Mouse (Mus musculus) spleen, postnatal 36 days (tissue): ENCODE data around the gene Cdh15.

ENCODE experiments used
- DNase-seq, 2 experiments: peaks; one replicate each; pipeline ENCODE4 v3.0.0; 2022; ENCODE audit warnings: low spot score in 2 of 2, mixed read lengths in 1 of 2

Gene Cdh15

DNA sequence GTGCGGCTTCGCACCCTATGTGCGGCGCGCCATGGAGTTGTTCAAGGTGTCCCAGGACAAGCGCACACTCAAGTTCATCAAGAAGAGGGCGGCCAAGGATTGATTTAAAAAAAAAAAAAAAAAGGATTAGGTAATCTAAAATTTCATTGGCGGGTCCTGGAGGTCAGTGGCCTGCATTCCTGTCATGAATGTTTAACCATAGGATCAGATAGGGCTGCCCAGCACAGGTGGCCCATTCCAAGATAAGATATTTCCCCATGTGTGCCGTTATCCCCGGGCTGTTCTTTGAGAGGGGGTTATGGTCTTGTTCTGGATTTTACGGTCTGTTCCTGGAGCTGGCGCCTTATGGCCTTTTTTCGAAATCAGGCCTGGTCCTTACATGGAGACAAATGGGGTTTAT lies 11.1 kb upstream of the Cdh15 start:
- DNase-seq = no peak

DNA sequence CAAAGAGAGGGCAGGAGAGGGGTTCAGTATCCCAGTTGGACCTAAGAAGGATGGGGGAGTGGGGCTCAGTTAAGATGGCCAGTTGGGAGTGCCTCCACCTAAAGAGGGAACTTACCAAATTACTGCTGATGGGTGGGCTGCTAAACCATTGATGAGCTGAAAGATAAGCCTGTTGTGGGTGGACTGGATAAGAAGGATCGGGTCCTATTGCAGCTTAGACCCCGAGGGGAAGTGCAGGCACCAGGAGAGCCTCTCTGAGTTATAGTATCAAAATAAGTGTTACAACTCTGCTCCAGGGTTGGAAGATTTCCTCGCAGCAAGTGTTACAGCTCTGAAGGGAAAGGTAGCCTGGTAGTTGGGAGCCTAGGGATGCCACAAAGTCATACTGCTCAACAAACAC lies 3.6 kb upstream of the Cdh15 start:
- DNase-seq = no peak

DNA sequence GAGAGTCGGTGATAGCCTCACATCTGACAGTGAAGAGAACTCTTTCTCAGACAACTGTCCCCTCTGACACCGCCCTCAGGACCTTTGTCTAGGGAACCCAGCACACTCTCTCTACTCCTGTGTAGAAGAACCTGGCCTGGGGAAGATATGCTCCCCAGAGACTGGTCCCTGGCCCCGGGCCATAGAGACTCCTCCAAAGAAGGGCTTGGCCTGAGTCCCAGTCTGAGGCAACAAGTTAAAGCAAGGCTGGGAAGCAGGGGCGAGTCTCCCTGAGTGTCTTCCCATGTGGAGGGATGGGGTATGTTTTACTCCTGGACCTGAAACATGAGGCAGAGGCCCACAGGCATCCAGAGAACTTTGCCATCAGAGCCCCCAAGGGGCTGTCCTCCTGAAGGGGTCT lies 2.1 kb upstream of the Cdh15 start:
- no peak for DNase-seq

DNA sequence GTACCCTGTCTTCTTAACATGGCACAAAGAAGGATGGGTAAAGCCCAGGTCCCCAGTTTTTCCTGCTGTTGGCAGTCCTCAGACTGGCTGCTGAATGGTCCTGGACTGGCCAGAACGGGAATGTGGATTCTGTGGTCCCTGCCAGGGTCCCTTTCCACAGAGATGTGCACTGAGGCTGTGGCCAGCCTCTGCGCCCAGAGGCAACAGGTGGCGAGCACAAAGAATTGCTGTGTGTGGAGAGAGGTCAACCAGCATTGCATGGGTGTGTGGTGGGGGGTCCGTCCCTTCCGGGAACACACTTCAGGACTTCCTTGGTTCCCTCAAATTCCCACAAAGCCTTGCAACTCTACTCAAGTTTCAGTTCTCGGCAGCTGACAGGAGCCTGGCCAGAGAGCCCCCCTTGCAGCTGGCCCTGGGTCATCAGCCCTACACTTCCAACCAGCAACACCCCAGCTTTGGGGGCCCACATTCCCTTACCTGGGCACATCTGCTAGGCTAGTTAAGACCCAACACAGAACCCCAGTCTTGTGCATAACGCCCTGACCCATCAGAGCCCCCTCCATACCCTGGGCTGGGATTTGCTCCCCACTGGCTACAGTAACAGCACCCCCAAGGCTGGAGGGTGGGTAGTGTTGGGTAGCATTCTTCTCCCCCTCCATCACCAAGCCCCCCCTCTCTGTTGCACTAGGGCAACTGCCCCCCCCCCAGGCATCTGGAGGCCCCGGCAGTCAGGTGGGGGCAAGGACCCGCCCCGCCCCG lies 1.6 kb downstream of the Cdh15 start:
- DNase-seq = no peak

DNA sequence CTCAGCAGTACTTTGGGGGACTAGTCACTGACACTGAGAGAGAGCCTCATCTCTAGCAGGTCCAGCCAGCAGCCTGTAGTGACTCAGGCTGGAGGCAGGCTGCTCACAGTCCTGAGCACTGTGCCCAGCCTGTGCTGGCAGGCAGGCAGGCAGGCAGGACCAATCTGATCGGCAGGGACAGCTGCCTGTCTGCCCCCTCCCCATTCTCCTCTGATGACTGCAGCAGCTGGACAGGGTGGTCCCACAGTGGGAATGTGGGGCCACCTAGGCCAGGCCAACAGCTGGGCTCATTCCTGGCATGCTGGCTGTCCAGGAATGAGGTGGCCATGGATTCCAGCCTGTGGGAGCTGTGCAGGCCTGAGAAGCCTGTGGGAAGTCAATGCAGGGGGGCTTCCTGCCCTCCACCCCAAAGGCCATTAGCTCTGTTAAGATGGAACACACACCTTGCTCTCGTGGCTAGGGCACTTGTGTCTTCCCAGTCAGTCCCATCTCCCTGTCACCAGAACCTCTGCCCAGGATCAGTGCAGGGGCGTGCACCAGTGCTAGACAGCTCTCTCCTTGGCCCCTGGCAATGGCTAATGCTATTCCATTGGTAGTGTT lies 3.0 kb downstream of the Cdh15 start:
- no peak for DNase-seq

DNA sequence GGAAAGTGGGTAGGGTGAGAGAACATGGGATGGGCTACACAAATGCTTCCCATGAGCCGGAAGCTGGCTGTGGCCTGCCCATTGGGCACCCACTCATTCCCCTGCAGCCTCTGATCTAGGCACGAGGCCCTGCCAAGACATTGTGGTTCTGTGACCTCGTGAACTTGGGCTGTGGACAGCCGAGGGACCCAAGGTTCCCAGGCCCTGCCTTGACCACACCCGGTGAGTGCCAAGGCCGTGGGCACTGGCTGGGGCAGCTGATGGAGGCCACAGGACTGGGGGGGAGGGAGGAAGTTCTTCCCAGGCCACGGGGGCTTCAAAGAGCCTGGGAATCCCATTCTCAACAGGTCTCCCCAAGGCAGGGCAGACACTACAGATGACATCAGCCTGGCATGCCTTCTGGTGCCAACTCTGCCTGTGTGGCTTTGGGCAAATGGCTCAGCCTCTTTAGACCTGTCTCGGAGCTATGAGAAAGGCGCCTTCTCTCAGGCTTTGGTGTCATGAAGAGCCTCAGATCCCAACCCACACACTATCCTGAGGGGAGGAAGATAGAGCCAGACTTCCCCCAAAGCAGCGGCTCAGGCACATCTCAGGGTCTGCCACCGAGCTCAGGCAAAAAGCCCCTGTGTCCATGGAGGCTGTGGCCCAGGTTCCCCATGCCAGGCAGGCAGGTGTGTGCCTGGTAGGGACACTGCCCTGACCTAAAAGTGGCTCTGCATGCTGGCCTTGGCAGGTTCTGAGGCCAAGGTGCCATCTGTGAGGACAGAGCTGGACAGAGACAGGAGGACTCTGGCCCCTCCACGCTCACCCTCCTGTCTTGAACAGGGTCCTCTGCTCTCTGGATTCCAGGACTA lies 4.2 kb downstream of the Cdh15 start:
- no peak for DNase-seq

DNA sequence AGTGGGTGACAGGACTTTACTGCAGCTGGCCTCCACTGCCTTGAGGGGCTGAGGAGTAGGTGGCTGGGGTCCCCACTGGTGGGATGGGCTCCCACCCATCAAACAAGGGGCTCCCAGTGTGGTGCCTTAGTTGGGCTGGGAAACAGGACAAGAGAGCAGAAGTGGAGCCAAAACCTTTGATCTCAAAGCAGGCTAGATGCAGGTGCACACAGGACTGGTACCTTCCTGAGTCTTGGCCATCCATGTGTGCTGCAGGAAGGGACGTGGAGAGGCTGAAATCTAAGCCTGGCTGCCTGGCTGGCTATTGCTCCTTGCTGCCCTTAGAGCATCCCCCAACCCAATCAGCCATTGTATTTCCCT lies 4.8 kb downstream of the Cdh15 start:
- no peak for DNase-seq

DNA sequence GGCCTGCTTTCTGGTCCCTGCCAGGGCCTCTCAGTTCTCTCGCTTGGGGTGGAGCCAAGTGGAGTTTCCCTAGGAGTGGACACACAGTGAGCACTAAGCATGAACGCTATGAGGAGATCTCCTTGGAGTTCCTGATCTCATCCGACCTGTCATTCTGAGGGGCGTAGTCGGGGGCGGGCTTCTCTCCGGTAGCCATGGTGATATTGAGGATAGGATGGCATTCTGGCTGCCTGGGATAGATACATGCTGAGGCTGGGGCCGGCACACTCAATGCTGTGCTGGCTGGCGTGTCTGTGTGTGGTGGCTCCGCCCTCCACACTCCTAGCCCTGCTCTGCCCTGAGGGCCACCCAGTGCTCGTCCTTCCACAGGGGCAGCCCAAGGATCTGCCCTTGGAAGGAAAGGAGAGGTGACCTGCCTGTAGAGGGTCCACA lies 5.6 kb downstream of the Cdh15 start:
- no peak for DNase-seq

DNA sequence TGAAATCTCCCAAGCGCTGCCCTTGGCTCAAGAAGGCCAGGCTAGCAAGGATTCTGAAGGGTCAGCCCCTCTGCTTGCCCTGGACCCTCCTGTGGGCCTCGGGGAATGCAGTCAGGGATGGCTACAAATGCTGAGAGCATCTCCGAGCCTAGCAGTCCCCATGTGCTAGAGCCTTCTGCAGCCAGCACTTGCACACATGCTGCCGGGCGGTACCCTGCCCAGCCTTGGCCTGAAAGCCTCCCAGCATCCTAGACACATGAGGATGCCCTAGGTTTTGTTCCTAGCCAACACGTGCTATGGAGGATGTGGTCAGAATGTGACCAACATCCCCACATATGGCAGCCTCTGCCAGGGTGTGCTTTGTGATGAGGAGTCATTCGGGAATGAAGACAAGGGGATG lies 6.6 kb downstream of the Cdh15 start:
- no peak for DNase-seq

DNA sequence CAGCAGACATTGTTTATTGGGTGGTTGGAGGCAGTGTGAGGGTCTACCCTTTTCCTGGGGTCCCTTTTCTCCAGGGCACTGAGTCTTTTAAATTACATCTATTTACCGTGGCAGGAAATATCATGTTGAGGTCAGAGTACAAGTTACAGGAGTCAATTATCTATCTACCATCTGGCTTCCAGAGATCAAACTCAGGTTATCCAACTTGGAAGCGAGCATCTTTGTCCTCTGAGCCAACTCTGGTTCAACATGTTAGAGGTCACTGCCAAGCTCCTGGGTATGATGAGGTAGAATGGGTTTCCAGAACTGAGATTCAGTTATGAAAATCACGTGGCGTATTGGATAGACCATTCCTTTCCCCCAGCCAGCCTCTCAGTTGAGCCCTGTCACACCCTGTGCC lies 7.4 kb downstream of the Cdh15 start:
- DNase-seq = no peak

DNA sequence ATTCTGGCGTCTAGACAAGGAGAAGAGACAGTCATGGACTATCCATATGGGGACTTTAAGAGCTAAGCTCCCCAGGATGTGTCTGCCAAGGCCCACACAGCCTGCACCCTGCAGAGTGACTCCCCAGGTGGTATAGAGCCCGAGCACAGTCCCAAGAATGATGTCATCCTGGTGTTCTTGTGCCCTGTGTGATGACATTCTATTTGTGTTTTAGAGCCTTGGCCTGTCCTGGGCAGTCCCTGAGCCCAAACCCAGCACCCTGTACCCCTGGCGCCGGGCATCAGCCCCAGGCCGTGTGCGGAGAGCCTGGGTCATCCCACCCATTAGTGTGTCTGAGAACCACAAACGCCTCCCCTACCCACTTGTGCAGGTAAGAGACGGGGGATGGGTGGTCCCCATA lies 8.5 kb downstream of the Cdh15 start:
- no peak for DNase-seq

DNA sequence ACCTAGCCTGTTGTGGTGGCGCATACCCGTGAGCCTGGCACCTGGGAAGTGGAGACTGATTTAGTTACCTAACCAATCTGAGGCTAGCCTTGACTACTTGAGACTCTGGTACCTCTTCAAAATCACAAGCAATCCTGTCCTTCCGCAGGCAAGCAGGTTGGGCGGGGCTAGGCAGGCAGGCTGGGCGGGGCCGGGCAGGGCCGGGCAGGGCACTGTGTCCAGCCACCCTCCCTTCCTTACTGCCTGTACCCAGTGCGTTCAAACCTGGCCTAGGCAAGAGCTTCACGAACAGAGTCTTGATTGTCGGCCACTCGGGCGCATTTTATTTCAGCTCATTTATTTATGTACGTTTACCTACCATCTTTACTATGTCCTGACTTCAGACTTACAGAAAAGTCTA lies 12.1 kb downstream of the Cdh15 start:
- DNase-seq = no peak

DNA sequence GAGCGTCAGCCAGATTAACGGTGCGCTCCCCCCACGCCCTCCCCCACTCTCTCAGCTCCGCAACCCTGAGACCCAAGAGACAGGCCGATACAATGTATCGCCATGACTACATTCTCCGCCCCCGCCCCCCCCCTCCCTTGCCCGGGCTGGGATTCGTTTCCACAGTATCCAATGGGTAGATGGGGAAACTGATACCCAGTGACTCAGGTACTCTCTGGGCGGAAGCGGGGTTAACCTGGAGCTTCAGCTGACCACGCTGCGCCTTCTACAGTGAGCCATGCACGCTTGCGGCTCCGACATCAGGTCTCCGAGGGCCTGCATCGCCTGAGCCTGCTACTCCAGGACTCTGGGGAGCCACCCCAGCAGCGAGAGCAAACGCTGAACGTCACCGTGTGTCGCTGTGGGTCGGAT lies 17.0 kb downstream of the Cdh15 start:
- DNase-seq = no peak

DNA sequence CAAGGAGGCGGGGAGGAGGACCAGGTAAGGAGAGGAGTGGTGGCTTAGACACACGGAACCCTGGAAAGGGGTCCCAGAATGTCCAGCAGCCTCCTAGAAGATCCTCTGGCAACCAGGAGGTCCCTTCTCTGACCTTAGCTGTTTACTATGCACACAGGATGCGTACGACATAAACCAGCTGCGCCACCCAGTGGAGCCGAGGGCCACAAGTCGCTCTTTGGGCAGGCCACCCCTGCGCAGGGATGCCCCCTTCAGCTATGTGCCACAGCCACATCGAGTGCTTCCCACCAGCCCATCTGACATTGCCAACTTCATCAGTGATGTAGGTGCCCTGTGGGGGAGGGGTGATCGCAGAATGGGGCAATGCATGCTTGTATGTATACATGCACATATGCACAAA lies 17.7 kb downstream of the Cdh15 start:
- DNase-seq = peak in 1 of 2 experiments; percentile 25

DNA sequence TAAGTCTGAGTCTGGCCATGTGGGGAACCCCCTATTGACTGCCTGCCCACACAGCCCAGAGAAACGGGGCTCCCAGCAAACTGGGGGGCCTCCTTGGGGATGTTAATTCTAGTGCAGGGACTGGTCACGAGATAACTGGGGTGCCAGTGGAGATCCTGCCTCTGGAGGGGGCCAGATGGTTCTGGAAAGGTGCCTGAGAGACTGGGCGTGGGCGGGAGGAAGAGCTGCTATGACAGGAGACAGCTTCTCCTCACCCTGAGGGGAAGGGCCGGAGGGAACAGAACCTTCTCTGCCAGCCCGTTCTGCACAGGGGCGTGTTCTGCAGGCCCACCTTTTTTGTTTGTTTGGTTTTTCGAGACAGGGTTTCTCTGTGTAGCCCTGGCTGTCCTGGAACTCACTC lies 18.5 kb downstream of the Cdh15 start:
- DNase-seq = no peak

DNA sequence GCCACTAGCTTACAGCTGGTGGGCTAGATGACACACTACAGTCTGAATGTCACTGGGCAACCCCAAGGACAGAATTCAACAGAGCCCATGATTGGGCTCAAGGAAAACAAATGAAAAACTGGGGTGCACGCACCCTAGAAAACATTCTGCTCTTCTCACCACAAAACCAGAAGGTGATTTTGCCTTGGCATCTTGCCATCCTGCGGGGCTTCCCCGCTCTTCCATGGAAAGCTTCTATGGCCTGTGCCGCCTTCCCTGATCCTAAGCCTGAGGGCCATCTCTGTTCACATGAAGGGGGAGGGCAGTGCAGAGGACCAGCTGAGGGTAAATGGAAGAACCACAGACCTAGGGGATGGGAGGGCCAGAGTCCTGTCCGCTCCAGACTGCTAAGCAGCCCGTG lies 20.2 kb downstream of the Cdh15 start:
- no peak for DNase-seq

DNA sequence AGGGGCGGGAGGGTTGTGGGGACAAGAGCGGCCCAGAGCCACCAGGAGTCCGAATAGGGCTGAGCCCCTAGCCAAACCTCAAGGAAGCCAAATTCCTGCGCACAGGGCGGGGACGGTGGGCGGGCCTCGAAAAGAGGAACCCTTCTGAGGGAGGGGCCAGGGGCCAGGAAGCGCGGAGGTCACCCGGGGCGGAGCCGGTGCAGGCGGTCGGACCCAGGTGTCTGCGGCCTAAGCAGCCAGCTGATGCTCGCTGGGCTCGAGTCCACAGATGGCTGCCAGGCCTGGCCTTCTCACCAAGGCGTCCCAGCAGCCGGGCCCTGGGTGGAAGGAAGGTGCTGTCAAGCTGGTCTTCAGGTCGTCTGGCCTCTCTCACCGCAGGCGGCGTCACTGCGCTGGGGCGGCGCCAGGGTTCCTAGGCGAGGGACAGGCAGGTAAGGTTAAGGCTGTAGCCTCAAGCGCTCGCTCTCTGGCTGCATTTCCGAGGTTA lies 22.7 kb downstream of the Cdh15 start:
- peak; percentile 93 for DNase-seq

DNA sequence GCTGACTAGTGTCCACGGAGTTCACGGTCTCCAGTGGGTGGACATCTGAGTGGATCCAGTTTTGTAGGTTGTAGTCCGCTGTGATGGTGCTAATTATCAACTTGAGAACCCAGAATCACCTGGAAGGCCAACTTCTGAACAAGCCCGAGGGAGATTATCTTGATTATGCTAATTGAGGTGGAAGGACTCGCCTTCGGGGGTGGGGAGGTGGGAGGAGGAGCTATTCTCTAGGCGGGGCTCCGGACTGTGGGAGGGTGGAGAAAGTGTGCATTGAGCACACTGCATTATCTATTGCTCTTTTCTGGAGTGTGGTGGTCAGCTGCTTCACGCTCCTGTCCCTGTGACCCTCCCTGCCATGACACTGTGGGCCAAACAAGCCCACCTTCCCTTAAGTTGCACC lies 23.9 kb downstream of the Cdh15 start:
- no peak for DNase-seq

DNA sequence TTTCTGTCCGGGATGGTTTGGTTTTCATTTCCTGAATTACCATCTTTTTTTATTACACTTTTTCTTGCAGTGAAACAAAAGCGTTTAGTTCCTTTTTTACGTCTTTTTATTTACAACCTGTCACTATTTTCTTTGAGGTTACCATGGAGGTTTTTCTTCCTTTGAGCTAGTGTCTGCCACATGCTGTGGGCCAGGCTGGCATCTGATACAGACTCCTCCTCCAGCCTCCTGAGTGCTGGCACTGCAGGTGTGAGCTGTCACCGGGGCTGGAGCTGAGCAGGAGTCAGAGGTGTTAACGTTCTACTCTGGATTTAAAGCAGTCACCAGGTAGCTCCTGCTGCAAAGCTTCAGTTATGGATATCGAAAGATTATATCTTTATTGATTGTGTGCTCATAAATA lies 25.4 kb downstream of the Cdh15 start:
- DNase-seq = peak in 1 of 2 experiments; percentile 27

DNA sequence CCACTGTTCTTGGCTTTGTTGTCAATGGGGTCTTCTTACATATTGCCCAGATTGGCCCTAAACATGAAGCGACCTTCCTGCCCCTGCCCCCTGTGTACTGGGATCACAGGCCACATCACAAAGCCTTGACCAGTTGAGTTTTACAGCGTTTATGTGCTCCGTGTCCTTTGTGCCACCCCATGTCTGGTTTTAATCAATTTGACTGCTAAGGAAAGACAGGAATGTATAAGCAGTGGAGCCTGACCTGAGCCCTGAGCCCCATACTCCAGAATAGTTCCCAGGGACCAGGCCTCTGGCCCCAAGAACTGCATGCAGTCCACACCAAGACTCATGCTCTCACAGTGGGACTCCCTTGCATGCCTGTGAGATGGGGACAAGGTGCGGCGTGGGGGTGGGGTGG lies 27.4 kb downstream of the Cdh15 start:
- no peak for DNase-seq

DNA sequence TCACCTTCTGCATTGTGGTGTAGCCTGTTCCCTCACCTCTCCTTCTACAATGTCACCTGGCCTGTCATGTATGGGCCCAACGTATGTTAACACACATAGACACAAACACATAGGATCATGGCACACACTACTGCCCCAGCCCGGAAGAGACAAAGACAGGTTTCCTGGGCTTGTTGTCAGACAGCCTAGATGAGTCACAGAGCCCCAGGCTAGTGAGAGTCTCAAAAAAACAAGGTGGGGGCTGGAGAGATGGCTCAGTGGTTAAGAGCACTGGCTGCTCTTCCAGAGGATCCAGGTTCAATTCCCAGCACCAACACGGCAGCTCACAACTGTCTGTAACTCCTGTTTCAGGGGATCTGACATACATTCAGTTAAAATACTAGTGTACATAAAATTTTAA lies 30.5 kb downstream of the Cdh15 start:
- DNase-seq = no peak

DNA sequence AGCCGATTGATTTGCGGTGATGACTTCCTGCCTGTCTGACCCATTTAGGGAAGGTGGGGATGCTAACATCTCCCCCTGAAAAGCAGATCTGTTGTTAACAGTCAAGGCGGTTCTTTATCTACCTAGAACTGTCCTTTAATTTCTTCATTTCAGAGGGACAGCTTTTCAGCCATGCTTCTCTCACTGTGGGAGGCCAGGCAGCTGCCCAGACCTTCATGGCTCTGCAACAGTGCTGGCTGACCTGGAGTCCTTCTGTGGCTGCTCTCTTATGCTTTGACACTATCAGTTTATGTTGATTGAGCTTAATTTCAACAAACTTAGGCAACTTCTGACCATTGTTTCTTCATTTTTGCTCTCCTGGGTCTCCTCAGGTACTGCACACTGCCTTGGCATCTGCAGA lies 32.5 kb downstream of the Cdh15 start:
- no peak for DNase-seq

DNA sequence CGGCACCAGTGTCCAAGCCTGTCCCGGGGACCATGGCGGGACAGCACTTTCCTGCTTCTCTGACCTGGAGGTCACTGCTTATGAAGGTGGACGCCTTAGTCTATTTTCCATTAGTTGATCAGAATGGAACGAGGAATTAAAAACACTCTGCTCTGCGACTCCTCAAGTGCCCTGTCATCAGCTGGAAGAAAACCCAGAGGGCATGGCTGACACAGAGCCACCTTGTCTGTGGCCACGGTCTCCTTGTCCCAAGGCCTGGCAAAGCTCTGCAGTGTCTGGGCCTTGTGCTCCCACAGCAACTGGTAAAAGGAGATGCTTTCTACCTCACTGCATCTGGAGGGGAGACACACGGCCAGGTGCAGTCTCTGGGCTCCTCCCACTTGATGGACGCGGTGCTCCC lies 35.9 kb downstream of the Cdh15 start:
- no peak for DNase-seq
